Mouse (Mus musculus): ENCODE measurements around the gene Olfr536. TPM values are rescaled to one million over a fixed set of nuclear protein-coding genes. Genes with fewer than 3 reads are reported as not detected.
"Not testable (repeated sequence)": the region's sequence is repeated elsewhere in the genome, so short reads cannot be mapped to it uniquely, and the experiment has no call there.

Gene Olfr536
- polyA plus RNA-seq (2014; fragmentation: Nextera tagmentation; extraction: Ambion mirVana): not detected in 2 replicates

GRCm38 (mm10) chr7:140507346-140508021 is at the start of gene Olfr536:
Gene Olfr536 (minus strand): TSS chr7:140507396.
- H3K27ac ChIP-seq (ENCODE audit: low read depth); H3K36me3 ChIP-seq (ENCODE audit: insufficient read depth); H3K4me2 ChIP-seq; H3K9ac ChIP-seq; H3K27me3 ChIP-seq (ENCODE audit: insufficient read depth, low read length); H3K4me3 ChIP-seq (ENCODE audit: low read depth, low read length); H3K9me3 ChIP-seq (ENCODE audit: low read depth, low read length); H3K4me1 ChIP-seq (ENCODE audit: insufficient read depth): not testable (repeated sequence)
- DNase-seq (peak; percentile 5), ATAC-seq (ENCODE audit: insufficient read depth) (peak; percentile 63; the same call in 1 of the 2 replicates)
- 49% methylated on average over 2 of the region's 2 CpGs for WGBS

GRCm38 (mm10) chr7:140539746-140540145 is 32.5 kb upstream of the Olfr536 start:
- Histone ChIP-seq H3K9me3 (ENCODE audit: low read depth, low read length) (no peaks in the 10 kb centered on the region), H3K9ac (no peak overlapping the region), H3K27me3 (ENCODE audit: insufficient read depth, low read length) (no peaks in the 10 kb centered on the region), H3K36me3 (ENCODE audit: insufficient read depth) (no peaks in the 10 kb centered on the region), H3K4me1 (ENCODE audit: insufficient read depth) (no peaks in the 10 kb centered on the region), H3K4me3 (ENCODE audit: low read depth, low read length) (no peak overlapping the region), H3K4me2 (no peak overlapping the region), H3K27ac (ENCODE audit: low read depth) (no peak overlapping the region)
- ATAC-seq (ENCODE audit: insufficient read depth): no peak
- no peak for DNase-seq
- no peak for TF ChIP-seq CTCF (IDR thresholded peaks at IDR 0.05; ENCODE audit: low read depth)
- 54% methylated on average over 2 of the region's 2 CpGs for WGBS

- no peak overlapping the region for H3K27ac ChIP-seq (ENCODE audit: low read depth)
- no peaks in the 10 kb centered on the region for H3K9me3 ChIP-seq (ENCODE audit: low read depth, low read length)
- DNase-seq (no peak), ATAC-seq (ENCODE audit: insufficient read depth) (no peak)
- no peaks in the 10 kb centered on the region for H3K27me3 ChIP-seq (ENCODE audit: insufficient read depth, low read length)
- H3K9ac ChIP-seq: no peak overlapping the region
- H3K4me1 ChIP-seq (ENCODE audit: insufficient read depth): no peaks in the 10 kb centered on the region
- H3K4me3 ChIP-seq (ENCODE audit: low read depth, low read length): no peak overlapping the region
- H3K36me3 ChIP-seq (ENCODE audit: insufficient read depth): no peaks in the 10 kb centered on the region
- no peak for TF ChIP-seq CTCF (IDR thresholded peaks at IDR 0.05; ENCODE audit: low read depth)
- no peak overlapping the region for H3K4me2 ChIP-seq
Observed at GRCm38 (mm10) chr7:140494702-140495101, 12.5 kb downstream of the Olfr536 start.

- WGBS: 46% methylated on average over 2 of the region's 2 CpGs
- Histone ChIP-seq H3K27ac (ENCODE audit: low read depth) (no peak overlapping the region), H3K36me3 (ENCODE audit: insufficient read depth) (no peaks in the 10 kb centered on the region), H3K27me3 (ENCODE audit: insufficient read depth, low read length) (no peaks in the 10 kb centered on the region), H3K4me1 (ENCODE audit: insufficient read depth) (no peaks in the 10 kb centered on the region), H3K4me3 (ENCODE audit: low read depth, low read length) (no peak overlapping the region), H3K9ac (no peak overlapping the region), H3K4me2 (no peak overlapping the region), H3K9me3 (ENCODE audit: low read depth, low read length) (no peaks in the 10 kb centered on the region)
- ATAC-seq (ENCODE audit: insufficient read depth) (no peak), DNase-seq (no peak)
- TF ChIP-seq CTCF (IDR thresholded peaks at IDR 0.05; ENCODE audit: low read depth): no peak
Observed at GRCm38 (mm10) chr7:140494231-140494630, 13.0 kb downstream of the Olfr536 start.

- Histone ChIP-seq H3K27me3 (ENCODE audit: insufficient read depth, low read length) (no peaks in the 10 kb centered on the region), H3K9me3 (ENCODE audit: low read depth, low read length) (no peaks in the 10 kb centered on the region), H3K4me1 (ENCODE audit: insufficient read depth) (no peaks in the 10 kb centered on the region), H3K9ac (no peak overlapping the region), H3K27ac (ENCODE audit: low read depth) (no peak overlapping the region), H3K4me2 (no peak overlapping the region), H3K4me3 (ENCODE audit: low read depth, low read length) (no peak overlapping the region), H3K36me3 (ENCODE audit: insufficient read depth) (no peaks in the 10 kb centered on the region)
- DNase-seq: no peak
- WGBS: 81% methylated on average over 1 of the region's 1 CpGs
- no peak for TF ChIP-seq CTCF (IDR thresholded peaks at IDR 0.05; ENCODE audit: low read depth)
- ATAC-seq (ENCODE audit: insufficient read depth): no peak
Observed at GRCm38 (mm10) chr7:140488981-140489380, 18.2 kb downstream of the Olfr536 start.

GRCm38 (mm10) chr7:140483916-140484315 is 23.3 kb downstream of the Olfr536 start, which contains the start of gene Olfr535:
Gene Olfr535 (plus strand): TSS chr7:140484216.
- H3K4me2 ChIP-seq: no peak within 1 kb of the TSS
- no peak for TF ChIP-seq CTCF (IDR thresholded peaks at IDR 0.05; ENCODE audit: low read depth)
- H3K9ac ChIP-seq: no peak within 1 kb of the TSS
- no peak within 1 kb of the TSS for H3K4me3 ChIP-seq (ENCODE audit: low read depth, low read length)
- no peaks in the 10 kb centered on the region for H3K36me3 ChIP-seq (ENCODE audit: insufficient read depth)
- ATAC-seq (ENCODE audit: insufficient read depth) (no peak), DNase-seq (no peak)
- H3K27ac ChIP-seq (ENCODE audit: low read depth): no peak within 1 kb of the TSS
- H3K4me1 ChIP-seq (ENCODE audit: insufficient read depth): no peaks in the 10 kb centered on the region
- no peaks in the 10 kb centered on the region for H3K27me3 ChIP-seq (ENCODE audit: insufficient read depth, low read length)
- H3K9me3 ChIP-seq (ENCODE audit: low read depth, low read length): no peaks in the 10 kb centered on the region
- 69% methylated on average over 1 of the region's 1 CpGs for WGBS

GRCm38 (mm10) chr7:140478733-140479132 is 28.5 kb downstream of the Olfr536 start:
- Histone ChIP-seq H3K27ac (ENCODE audit: low read depth) (no peak overlapping the region), H3K4me3 (ENCODE audit: low read depth, low read length) (no peak overlapping the region), H3K36me3 (ENCODE audit: insufficient read depth) (no peaks in the 10 kb centered on the region), H3K4me1 (ENCODE audit: insufficient read depth) (no peaks in the 10 kb centered on the region), H3K9ac (no peak overlapping the region), H3K27me3 (ENCODE audit: insufficient read depth, low read length) (no peaks in the 10 kb centered on the region), H3K4me2 (no peak overlapping the region), H3K9me3 (ENCODE audit: low read depth, low read length) (no peaks in the 10 kb centered on the region; the same call in 1 of the 2 replicates)
- ATAC-seq (ENCODE audit: insufficient read depth) (no peak), DNase-seq (no peak)
- WGBS: 89% methylated on average over 1 of the region's 1 CpGs
- TF ChIP-seq CTCF (IDR thresholded peaks at IDR 0.05; ENCODE audit: low read depth): no peak
